Mouse (Mus musculus): ENCODE measurements around the gene Clca3b.
"Not testable (repeated sequence)": the region's sequence is repeated elsewhere in the genome, so short reads cannot be mapped to it uniquely, and the experiment has no call there.

Clca3b gene

DNA sequence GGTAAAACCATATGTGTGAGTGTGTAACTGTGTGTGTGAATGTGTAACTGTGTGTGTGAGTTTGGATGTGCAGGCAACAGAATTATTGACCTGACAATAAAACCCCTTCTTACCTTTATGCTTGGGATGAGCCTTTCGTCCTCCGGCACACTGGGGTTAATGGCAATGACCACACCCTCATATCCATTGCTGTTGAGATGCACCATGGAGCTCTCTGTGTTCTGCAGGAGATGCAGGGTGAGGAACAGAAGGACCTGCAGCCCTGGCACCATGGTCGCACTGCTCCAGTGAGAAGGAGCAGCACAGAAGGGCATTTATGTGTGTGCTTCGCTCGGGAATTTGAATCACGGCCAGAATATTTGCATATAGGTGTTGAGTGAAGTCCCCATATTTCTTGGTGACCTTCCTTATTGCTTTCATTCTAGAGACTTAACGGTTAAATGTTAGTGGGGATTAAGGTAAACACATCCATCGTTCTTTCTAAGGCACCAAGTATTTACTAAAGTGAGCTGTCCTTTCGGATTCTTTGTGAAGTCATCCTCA, at the start of gene Clca3b:
Gene Clca3b, minus strand, starts transcription at position 344 of the 543 bp plus-strand sequence.
- not testable (repeated sequence) for DNase-seq (ENCODE audit: low spot score in 2 of 2)

DNA sequence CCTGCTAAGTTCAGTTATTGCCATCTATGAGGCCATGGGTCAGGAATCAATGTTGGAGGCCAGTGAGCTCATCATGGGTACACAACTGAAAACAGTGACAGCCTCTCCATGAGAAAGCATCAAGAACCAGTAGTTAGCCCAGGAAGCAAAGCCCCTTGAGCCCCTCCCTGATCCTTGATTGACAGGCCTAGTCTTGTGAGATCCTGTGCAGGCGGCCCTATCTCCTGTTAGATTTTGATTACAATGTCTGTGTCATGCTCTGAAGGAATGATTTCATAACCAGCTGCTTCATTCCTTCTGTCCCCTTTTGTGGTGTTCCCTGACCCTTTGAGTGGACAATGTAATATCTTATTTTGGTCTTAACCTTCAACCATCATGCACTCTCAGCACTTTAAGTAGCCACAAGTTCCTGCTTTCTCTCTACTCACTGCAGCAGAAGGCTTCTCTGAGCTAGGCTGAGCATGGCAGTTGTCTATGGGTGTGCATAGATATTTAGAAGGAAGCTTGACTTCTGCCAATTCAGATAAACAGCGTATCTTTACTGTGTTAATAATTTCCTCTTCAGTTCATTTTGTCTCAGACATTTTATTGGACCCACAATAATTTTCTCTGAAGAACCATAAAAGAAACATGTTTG, 48.0 kb upstream of the Clca3b start:
- DNase-seq (ENCODE audit: low spot score in 2 of 2) = no peak

DNA sequence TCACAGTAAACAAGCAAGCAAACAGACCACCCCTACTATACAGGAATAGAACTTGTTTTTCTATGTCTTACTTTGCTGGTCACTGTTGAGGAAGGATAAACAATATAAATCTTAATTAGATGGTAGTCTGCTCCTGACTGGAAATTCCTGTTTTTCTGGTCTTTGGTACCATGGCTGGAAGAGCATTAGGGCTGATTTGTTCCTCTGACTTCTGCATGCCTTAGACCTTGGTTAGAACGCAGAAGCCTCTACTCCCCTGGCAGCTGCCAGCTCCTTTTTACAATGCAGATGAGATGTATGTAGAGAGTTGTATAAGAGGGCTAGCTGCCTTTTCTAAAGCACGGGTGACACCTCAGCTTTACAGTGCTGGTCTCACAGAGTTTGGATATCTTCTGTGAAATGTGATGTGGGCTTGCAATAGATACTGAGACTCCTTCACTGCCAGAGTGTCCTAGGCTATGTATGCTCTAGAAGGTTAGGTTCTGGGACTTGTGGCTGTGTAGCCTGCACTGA, 41.1 kb upstream of the Clca3b start:
- no peak for DNase-seq (ENCODE audit: low spot score in 2 of 2)

DNA sequence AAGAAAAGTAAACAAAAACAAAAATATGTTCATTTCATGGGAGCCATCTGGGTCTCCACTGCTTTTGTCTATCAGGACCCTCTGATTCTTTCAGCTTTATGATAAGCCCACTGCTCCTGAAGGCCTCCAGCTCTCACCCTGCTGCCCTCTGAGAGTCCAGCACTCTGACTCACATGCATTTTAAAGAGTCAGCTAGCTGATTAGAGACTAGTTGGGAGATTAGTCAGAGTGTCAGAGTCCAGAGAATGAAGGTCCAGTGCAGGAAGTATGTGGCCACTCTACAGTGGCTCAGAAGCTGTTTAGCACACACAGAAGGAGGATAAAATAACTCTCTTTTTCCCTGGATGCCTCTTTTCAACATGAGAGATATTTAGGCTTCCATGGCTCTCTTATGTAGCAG, 37.8 kb upstream of the Clca3b start:
- DNase-seq (ENCODE audit: low spot score in 2 of 2) = no peak

DNA sequence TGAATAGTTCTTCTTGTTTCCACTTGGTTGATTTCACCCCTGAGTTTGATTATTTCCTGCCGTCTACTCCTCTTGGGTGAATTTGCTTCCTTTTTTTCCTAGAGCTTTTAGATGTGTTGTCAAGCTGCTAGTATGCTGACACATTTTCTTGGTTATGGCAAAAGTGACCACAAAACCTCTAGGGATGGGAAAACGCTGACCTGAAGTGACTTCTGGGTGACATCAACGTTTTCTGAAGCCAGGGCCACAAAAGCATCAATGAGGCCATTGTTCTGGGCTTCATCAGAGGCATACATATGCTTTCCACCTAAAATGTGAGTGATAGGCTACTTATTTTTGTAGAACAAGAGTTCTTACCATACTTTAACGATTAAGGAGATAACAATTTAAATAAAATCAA, 22.9 kb upstream of the Clca3b start:
- not testable (repeated sequence) for DNase-seq (ENCODE audit: low spot score in 2 of 2)

DNA sequence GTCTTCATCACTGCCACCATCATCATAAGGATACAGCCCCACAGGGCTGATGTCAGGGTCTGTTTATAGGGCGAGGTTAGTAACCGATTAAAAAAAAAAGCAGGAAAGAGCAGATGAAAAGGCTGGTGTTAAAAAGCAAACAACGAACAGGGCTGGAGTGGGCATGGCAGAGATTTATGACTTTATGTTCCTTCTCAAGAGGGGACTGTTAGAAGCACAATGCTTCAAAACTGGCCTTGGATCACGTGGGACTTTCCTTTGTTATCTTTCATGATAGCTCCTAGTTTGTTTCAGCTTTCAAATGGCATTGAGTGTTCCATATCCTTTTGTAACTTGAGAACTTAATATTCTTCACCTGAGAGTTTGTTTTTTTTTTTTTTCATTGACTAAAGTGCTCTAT, 427 bp upstream of the Clca3b start:
- DNase-seq (ENCODE audit: low spot score in 2 of 2) = no peak

DNA sequence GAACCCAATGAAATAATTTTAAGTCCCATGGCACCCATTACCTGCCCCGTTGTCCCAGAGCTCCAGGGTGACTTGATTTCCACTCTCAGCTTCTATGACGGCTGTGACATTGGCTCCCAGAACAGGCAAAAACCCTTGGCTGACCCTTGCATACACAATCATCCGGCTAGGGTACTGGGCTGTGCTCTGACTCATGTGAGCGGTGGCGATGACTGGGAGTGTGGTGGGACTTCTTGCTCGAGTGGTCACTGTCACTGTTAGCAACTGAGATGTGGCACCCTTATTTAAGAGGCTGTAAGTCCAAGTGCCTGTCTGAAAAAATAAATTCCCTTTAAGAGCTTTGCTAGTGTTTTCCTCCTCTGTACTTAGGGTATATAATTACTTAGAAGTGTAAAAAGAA, 21.9 kb downstream of the Clca3b start:
- DNase-seq (ENCODE audit: low spot score in 2 of 2) = no peak

DNA sequence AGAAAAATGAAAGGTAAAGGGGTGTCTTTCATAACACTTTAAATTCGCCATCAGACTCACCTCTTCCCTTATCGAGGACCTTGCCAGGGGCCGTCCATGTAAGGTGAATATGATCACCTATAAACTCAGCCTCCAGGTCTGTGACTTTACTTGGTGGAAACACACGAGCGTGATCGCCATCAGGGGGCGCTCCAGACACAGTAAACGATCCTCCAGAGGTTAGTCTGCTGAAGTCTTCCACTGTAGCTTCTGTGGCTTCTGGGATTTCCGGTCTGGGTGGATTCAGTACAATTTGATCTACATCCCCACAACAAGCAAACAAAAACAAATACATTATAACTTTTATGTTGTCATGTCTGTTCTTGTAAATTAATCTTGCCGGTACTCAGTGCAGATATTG, 24.0 kb downstream of the Clca3b start:
- DNase-seq (ENCODE audit: low spot score in 2 of 2) = peak; percentile 23 to 91

DNA sequence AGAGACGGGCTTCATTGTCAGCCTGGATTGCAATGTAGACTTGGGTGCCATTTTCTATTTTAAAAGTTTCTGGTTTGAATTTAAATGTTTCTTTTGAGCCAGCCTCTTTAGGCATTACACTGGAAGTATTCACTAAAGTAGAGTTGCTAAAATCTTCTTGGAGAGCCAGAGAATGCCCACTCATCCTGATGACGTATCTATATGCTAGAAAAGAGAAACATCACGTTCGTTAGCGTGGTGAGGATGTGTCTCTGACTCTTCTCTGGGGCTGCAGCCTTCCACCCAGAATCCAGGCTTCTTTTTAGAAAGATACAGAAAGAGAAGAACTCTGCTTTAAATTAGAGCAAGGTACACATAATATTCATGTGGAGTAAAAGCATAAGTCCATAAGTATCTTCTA, 25.8 kb downstream of the Clca3b start:
- DNase-seq (ENCODE audit: low spot score in 2 of 2) = no peak

DNA sequence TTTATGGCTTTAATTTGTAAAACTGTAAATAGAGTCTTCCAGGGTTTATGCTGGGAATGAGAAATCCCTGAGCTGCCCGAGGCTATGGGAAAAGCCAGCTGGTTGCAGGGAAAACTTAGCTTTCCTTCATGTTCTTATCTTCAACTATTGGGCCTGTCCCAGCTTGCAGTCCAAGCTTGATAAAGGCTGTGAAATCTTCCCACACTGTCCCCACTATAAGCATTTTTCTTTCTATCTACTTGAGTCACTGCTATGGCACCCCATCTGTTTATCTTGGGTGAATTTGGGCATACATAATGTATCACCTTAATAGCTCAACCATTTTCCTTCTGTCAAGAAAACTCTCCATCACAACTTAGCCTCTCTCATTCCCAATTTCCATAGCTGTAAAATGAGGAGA, 28.5 kb downstream of the Clca3b start:
- DNase-seq (ENCODE audit: low spot score in 2 of 2) = no peak

DNA sequence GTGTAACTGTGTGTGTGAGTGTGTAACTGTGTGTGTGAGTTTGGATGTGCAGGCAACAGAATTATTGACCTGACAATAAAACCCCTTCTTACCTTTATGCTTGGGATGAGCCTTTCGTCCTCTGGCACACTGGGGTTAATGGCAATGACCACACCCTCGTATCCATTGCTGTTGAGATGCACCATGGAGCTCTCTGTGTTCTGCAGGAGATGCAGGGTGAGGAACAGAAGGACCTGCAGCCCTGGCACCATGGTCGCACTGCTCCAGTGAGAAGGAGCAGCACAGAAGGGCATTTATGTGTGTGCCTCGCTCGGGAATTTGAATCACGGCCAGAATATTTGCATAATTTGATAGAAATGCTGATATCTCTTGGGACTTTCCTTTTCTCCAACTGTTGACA, 29.9 kb downstream of the Clca3b start, which contains the start of gene Clca3a2:
Gene Clca3a2, minus strand, starts transcription at position 276 of the 400 bp plus-strand sequence.
- not testable (repeated sequence) for DNase-seq (ENCODE audit: low spot score in 2 of 2)

DNA sequence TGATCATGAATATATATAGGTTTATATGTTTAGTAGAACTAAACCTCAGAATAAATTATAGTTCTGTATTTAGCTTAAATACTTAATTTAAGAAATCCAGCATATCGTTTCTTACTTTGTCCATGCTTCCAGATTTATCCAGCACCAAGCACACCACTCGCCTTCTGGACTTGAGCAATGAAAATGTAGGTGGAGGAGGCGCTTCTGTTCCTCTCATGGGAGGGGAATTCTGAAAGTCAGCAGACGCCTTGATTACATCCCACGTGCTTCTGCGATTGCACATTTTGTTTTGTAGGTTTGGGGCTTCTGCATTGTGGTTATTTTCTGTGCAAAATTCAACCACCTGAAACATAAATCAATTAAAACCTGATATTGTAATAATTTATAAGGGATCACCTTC, 35.8 kb downstream of the Clca3b start:
- not testable (repeated sequence) for DNase-seq (ENCODE audit: low spot score in 2 of 2)

DNA sequence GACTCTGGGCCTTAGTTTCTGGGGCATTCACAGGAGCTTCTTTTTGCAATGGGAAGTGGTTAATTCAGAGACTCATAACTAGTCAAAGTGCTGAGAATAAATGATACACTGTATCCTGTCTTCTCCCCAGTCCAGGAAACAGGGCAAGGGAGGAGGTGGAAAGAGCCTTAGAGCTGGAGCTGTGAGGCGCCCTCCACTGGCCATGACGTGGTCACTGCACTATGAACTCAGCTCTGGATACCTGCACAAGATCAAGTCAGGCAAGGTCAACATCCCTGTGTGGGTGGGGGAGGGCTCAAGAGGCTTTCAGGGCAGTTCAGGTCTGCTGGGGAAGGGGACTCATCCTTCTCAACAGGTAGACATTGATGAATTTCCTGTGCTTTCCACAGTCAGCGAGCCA, 37.3 kb downstream of the Clca3b start:
- no peak for DNase-seq (ENCODE audit: low spot score in 2 of 2)

DNA sequence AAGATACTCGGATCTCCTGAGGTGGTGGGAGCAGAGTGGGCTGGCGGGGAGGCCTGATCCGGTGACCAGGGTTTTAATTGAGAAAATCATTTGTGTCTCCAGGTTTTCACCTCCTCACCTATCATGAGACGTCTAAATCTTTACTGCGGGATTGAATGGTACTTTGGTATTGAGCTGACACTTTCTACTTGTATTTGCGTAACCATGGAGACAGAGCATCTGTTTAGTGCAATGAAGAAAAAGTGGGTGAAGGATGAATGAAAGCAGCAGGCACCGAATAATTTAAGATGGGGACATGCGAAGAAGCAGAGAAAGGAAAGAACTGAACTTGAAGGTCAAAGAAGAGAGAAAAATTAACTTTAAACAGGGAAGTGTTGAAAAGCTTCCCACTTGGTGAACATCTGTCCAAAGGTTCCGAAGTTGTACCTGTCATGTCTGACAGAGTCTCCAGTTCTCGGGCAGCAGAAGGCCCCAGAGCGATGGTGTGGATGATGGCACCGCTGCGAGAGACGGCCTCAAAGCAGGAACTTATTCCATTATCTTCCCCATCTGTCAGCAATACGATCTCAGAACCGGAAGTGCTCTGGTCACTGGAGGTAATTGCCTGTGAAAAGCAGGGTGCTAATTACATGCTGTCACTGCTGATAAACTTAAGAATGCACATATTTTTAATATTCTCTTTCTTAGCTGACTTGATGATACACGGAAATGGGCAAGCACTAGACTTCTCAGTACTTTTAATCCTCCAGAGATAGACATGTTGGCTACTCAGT, 40.8 kb downstream of the Clca3b start:
- not testable (repeated sequence) for DNase-seq (ENCODE audit: low spot score in 2 of 2)

DNA sequence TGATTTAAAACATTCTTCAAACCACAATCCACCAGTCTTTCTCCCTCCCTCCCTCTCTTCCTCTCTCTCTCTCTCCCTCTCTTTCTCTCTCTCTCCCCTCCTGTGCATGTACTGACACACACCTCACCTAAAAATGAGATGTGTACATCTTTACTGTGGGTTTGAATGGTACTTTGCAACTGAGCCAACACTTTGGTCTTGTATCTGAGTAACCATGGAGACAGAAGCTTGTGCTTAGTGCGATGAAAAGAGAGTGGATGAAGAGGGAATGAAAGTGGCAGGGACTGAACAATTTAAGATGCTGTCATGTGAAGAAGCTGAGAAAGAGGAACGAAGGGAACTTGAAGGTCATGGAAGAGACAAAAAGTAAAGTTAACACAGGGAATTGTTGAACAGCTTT, 42.5 kb downstream of the Clca3b start:
- not testable (repeated sequence) for DNase-seq (ENCODE audit: low spot score in 2 of 2)

DNA sequence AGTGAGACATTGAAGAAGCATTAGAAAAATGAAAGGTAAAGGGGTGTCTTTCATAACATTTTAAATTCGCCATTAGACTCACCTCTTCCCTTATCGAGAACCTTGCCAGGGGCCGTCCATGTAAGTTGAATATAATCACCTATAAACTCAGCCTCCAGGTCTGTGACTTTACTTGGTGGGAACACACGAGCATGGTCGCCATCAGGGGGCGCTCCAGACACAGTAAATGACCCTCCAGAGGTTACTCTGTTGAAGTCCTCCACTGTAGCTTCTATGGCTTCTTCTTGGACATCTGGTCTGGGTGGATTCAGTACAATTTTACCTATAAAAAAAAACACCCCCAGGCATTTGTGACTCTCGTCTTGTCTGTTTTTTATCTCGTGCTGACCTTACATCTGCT, 47.3 kb downstream of the Clca3b start:
- no peak for DNase-seq (ENCODE audit: low spot score in 2 of 2)

DNA sequence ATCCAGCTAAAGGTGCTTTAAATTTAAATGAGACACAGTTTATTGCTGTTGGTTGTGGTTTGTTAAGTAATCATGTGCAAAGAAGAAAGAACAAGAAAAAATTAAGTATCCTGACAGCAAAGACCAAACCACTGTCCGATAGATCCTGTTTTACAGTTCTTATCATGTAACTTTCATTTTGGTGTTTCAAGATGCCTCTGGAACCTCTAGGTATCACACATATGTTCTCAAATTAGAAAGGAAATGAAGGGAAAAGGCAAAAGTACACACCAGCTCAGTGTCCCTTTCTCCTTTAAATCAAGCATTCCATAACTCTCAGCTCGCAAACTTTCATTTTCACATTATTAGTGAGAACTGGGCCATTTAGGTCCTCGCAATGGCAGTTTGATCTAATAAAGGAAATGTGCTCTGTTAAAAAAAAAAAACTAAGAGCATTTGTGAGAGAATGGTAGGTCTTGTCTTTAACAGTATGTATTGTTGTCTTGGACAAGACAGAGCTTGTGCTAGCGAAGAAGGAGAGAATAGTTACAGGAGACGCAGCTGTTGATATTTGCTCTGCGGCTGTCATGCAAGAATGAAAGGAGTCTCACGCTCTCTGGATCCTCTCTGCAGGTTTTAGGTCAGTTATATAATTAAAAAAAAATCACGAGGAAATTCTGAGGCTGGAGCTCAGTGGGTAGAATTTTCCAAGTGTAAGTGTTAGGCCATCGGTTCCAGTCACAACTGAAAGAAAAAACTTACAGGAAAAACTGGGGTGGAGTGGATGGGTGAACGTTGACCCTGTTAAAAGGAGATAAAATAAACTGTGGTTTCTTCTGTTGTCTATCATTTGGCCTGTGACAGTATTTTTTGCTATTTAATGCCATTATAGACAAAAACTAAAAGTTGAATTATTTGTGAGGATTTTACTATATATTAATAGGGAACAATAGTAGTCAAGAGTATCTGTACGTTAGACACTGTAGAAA, 63.7 kb downstream of the Clca3b start:
- no peak for DNase-seq (ENCODE audit: low spot score in 2 of 2)
